Mouse (Mus musculus) kidney, postnatal 0 days (tissue): ENCODE results near the gene Gpr37l1. TPM values are rescaled to one million over a fixed set of nuclear protein-coding genes. Genes with fewer than 3 reads are reported as not detected.
A peak's percentile ranks its signal among the peaks of the same experiment; 100 is the strongest.

Source experiments
- ATAC-seq: fragments of 200-750 bp; cut with Nextera tagmentation; replicated peaks from 2 replicates; pipeline ENCODE4 v1.8.0; 2017; ENCODE audit warnings: low read depth, moderate number of reproducible peaks, moderate TSS enrichment, moderate library complexity; ENCODE audit not compliant: low FRiP score
- DNase-seq: peaks from one replicate; pipeline ENCODE4 v3.0.0-alpha.2; 2016; ENCODE audit warnings: low spot score
- H3K27ac ChIP-seq: fragments of 300-500 bp; sonication (generic); 2 replicates; pipeline ENCODE4 v1.5.1; 2014; ENCODE audit warnings: mild to moderate bottlenecking
- H3K27me3 ChIP-seq: fragments of 300-500 bp; sonication (generic); 2 replicates; pipeline ENCODE4 v1.6.1; 2014; ENCODE audit warnings: low read length, mixed read lengths; ENCODE audit not compliant: insufficient read depth
- H3K36me3 ChIP-seq: fragments of 300-500 bp; sonication (generic); 2 replicates; pipeline ENCODE4 v1.6.1; 2014; ENCODE audit warnings: low read length, mixed read lengths; ENCODE audit not compliant: insufficient read depth
- H3K4me1 ChIP-seq: fragments of 300-500 bp; sonication (generic); replicated peaks from 2 replicates; pipeline ENCODE4 v1.6.1; 2014; ENCODE audit warnings: antibody characterized with exemption, low read length, mixed read lengths; ENCODE audit not compliant: insufficient read depth
- H3K4me2 ChIP-seq: fragments of 300-500 bp; sonication (generic); 2 replicates; pipeline ENCODE4 v1.6.1; 2014; ENCODE audit warnings: mild to moderate bottlenecking, low read length, moderate library complexity, mixed read lengths
- H3K4me3 ChIP-seq: fragments of 300-500 bp; sonication (generic); replicated peaks from 2 replicates; pipeline ENCODE4 v1.5.1; 2014; ENCODE audit warnings: low read depth, low read length
- H3K9ac ChIP-seq: fragments of 300-500 bp; sonication (generic); 2 replicates; pipeline ENCODE4 v1.6.1; 2014; ENCODE audit warnings: low read depth, low read length
- H3K9me3 ChIP-seq: fragments of 300-500 bp; sonication (generic); replicated peaks from 2 replicates; pipeline ENCODE4 v1.6.1; 2016; ENCODE audit warnings: low read length, inconsistent platforms, mixed read lengths
- CTCF ChIP-seq: IDR thresholded peaks from 2 replicates; pipeline ENCODE4 v1.5.1; 2016; ENCODE audit warnings: antibody characterized with exemption, low read depth, mild to moderate bottlenecking, moderate library complexity
- WGBS: fragments of 180-500 bp; shearing (Covaris S2); extraction: QIAGEN DNeasy Blood & Tissue Kit; methylation state at CpG from one replicate; pipeline ENCODE4 v1.1.7; 2014; 5-methylcytosine and 5-hydroxymethylcytosine counted together
- polyA plus RNA-seq: library from polyadenylated mRNA; unstranded; fragments of >200 nt; fragmentation: Nextera tagmentation; extraction: Ambion mirVana; gene quantifications from 2 replicates; pipeline ENCODE4 v1.2.1, GENCODE M21; 2015

The Gpr37l1 gene
- polyA plus RNA-seq, 1 experiment from 2014 or later: not detected

GRCm38 (mm10) chr1:135135111-135135787, 32.2 kb downstream of the Gpr37l1 start:
- ATAC-seq: no peak
- no peaks in the 10 kb centered on the region for H3K36me3 ChIP-seq
- H3K4me3 ChIP-seq: no peak overlapping the region
- no peak overlapping the region for H3K9ac ChIP-seq
- TF ChIP-seq CTCF: no peak
- H3K9me3 ChIP-seq: no peaks in the 10 kb centered on the region
- no peak overlapping the region for H3K27ac ChIP-seq
- no peaks in the 10 kb centered on the region for H3K27me3 ChIP-seq
- no peak for DNase-seq
- WGBS: 89% methylated on average over 8 of the region's 8 CpGs
- H3K4me1 ChIP-seq: peaks cover 3% of the 10 kb centered on the region; the same call in 1 of the 2 replicates
- no peak overlapping the region for H3K4me2 ChIP-seq

GRCm38 (mm10) chr1:135133678-135134435, 33.6 kb downstream of the Gpr37l1 start:
- 80% methylated on average over 10 of the region's 10 CpGs for WGBS
- no peak for TF ChIP-seq CTCF
- ATAC-seq: no peak

GRCm38 (mm10) chr1:135132893-135133369, 34.5 kb downstream of the Gpr37l1 start:
- H3K9me3 ChIP-seq: no peaks in the 10 kb centered on the region
- H3K27me3 ChIP-seq: no peaks in the 10 kb centered on the region
- no peak overlapping the region for H3K4me2 ChIP-seq
- TF ChIP-seq CTCF: no peak
- H3K4me3 ChIP-seq: no peak overlapping the region
- WGBS: 79% methylated on average over 9 of the region's 9 CpGs
- no peak for DNase-seq
- H3K4me1 ChIP-seq: peaks cover 5% of the 10 kb centered on the region; the same call in 1 of the 2 replicates
- no peaks in the 10 kb centered on the region for H3K36me3 ChIP-seq
- no peak overlapping the region for H3K27ac ChIP-seq
- no peak overlapping the region for H3K9ac ChIP-seq
- no peak for ATAC-seq

More at GRCm38 (mm10) chr1:135133678-135134435, 33.6 kb downstream of the Gpr37l1 start:
- no peaks in the 10 kb centered on the region for H3K9me3 ChIP-seq
- H3K36me3 ChIP-seq: no peaks in the 10 kb centered on the region
- no peak for DNase-seq
- H3K27me3 ChIP-seq: no peaks in the 10 kb centered on the region
- H3K4me1 ChIP-seq: peaks cover 3% of the 10 kb centered on the region; the same call in 1 of the 2 replicates
- no peak overlapping the region for H3K4me2 ChIP-seq
- no peak overlapping the region for H3K4me3 ChIP-seq
- no peak overlapping the region for H3K9ac ChIP-seq
- no peak overlapping the region for H3K27ac ChIP-seq

- H3K9ac ChIP-seq: no peak within 1 kb of the TSS
- TF ChIP-seq CTCF: peak; percentile 87
- ATAC-seq: peak; percentile 64; the same call in 1 of the 2 replicates
Measured at GRCm38 (mm10) chr1:135132473-135132872, 35.0 kb downstream of the Gpr37l1 start, which contains the start of gene Ptpn7. Gene Ptpn7 (plus strand): TSS chr1:135132700.

GRCm38 (mm10) chr1:135131560-135131959, 35.9 kb downstream of the Gpr37l1 start:
- H3K4me2 ChIP-seq: no peak overlapping the region
- H3K27ac ChIP-seq: no peak overlapping the region
- DNase-seq: no peak
- peaks cover 13% of the 10 kb centered on the region; the same call in 1 of the 2 replicates for H3K4me1 ChIP-seq
- no peaks in the 10 kb centered on the region for H3K36me3 ChIP-seq
- H3K9me3 ChIP-seq: no peaks in the 10 kb centered on the region
- ATAC-seq: no peak
- H3K4me3 ChIP-seq: no peak overlapping the region
- no peaks in the 10 kb centered on the region for H3K27me3 ChIP-seq
- 33% methylated on average over 8 of the region's 8 CpGs for WGBS
- H3K9ac ChIP-seq: no peak overlapping the region
- no peak for TF ChIP-seq CTCF

More at GRCm38 (mm10) chr1:135132473-135132872, 35.0 kb downstream of the Gpr37l1 start, which contains the start of gene Ptpn7:
- Histone ChIP-seq H3K27me3 (no peaks in the 10 kb centered on the region), H3K4me1 (peaks cover 7% of the 10 kb centered on the region; the same call in 1 of the 2 replicates), H3K9me3 (no peaks in the 10 kb centered on the region), H3K4me3 (no peak within 1 kb of the TSS), H3K4me2 (no peak within 1 kb of the TSS), H3K36me3 (no peaks in the 10 kb centered on the region), H3K27ac (no peak within 1 kb of the TSS)
- 21% methylated on average over 10 of the region's 10 CpGs for WGBS
- DNase-seq: peak; percentile 86

- no peaks in the 10 kb centered on the region for H3K36me3 ChIP-seq
- peaks cover 17% of the 10 kb centered on the region; the same call in 1 of the 2 replicates for H3K4me1 ChIP-seq
- DNase-seq (peak; percentile 63), ATAC-seq (no peak)
- no peak overlapping the region for H3K9ac ChIP-seq
- H3K27ac ChIP-seq: no peak overlapping the region
- no peak overlapping the region for H3K4me2 ChIP-seq
- H3K9me3 ChIP-seq: no peaks in the 10 kb centered on the region
- 24% methylated on average over 6 of the region's 6 CpGs for WGBS
- H3K27me3 ChIP-seq: no peaks in the 10 kb centered on the region
- H3K4me3 ChIP-seq: no peak overlapping the region
- no peak for TF ChIP-seq CTCF
Measured at GRCm38 (mm10) chr1:135131034-135131433, 36.4 kb downstream of the Gpr37l1 start.
